Comparison of ENCODE assay signal across 13 mouse cellular contexts in the genomic region with DNA sequence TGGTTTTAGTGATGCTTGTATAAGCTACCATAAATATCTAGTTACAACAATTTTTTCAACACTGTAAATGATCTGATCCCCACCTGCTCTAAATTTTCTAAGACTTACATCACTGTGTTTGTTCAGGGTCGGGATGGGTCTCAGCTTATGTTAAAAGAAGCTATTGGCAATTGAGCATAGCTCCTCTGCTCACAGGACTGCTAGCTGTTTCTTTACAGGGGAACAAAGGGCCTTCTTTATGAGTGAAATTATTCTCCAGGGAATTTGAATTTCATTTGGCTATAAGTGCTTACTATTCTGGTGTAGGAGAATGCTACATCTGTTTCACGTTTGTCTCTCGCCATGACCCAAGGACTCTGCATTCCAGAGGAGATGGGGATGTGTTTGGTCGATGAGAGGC.
"Had no signal": no experiment of that assay in that cellular context is flagged by ENCODE, and none has a peak within 500 bp of the region (broad histone marks: within the 10 kb centered on the region; RNA-seq: fewer than 3 reads in every experiment).

No protein-coding gene starts in this region.

- H3K36me3 ChIP-seq: liver, embryonic 15.5 days; midbrain, embryonic 15.5 days; neural tube, embryonic 12.5 days had no signal

- ATAC-seq: lung, postnatal 0 days; midbrain, embryonic 15.5 days had no signal

- DNase-seq: kidney, postnatal 10 days; kidney, postnatal 4 days; lung, adult 2 months; lung, postnatal 36 days; thymus, adult 18-20 months; thymus, postnatal 14 days had no signal

- H3K4me2 ChIP-seq: liver, embryonic 11.5 days; liver, embryonic 15.5 days; midbrain, embryonic 11.5 days; midbrain, embryonic 15.5 days; neural tube, embryonic 12.5 days had no signal

- H3K9me3 ChIP-seq: liver, embryonic 15.5 days; midbrain, embryonic 15.5 days; neural tube, embryonic 12.5 days had no signal

- H3K4me1 ChIP-seq: liver, embryonic 15.5 days; neural tube, embryonic 12.5 days had no signal

- H3K27ac ChIP-seq: layer of hippocampus, adult 2 months; liver, embryonic 15.5 days; midbrain, embryonic 15.5 days; neural tube, embryonic 12.5 days had no signal

- H3K27me3 ChIP-seq: liver, embryonic 15.5 days; midbrain, embryonic 15.5 days; neural tube, embryonic 12.5 days had no signal

- H3K4me3 ChIP-seq: layer of hippocampus, adult 2 months; liver, embryonic 15.5 days; midbrain, embryonic 15.5 days; neural tube, embryonic 12.5 days had no signal

- H3K9ac ChIP-seq: liver, embryonic 15.5 days; midbrain, embryonic 15.5 days; neural tube, embryonic 12.5 days had no signal
